Mouse (Mus musculus) brain, adult 10 weeks (tissue): Measurements from ENCODE around the gene Kcng1. TPM values are rescaled to one million over a fixed set of nuclear protein-coding genes. Genes with fewer than 3 reads are reported as not detected.

Experiments
- polyA plus RNA-seq: library from polyadenylated mRNA; stranded (reverse); fragments of 350-450 nt; fragmentation: Illumina TruSeq; extraction: RNeasy Lipid Tissue Mini Kit (QIAGEN cat#74804); gene quantifications from one replicate; pipeline ENCODE4 v1.2.3, GENCODE M21; 2015; ENCODE audit warnings: low read depth, low replicate concordance

Gene Kcng1
- polyA plus RNA-seq, result 14.9 TPM

GRCm38 (mm10) chr2:168281582-168281981, at the start of gene Kcng1:
Gene Kcng1 (minus strand): TSS chr2:168281736.

GRCm38 (mm10) chr2:168230026-168230728, 51.4 kb downstream of the Kcng1 start, which contains the start of the genes Gm20716, Dpm1 and Mocs3:
Gene Gm20716 (minus strand): TSS chr2:168230364.
Gene Dpm1 (minus strand): TSS chr2:168230591.
Gene Mocs3 (plus strand): TSS chr2:168230622.

Other genes with a start within 250 kb of the Kcng1 start
- 3.2 TPM for gene Pard6b, start 200.7 kb downstream of the Kcng1 start, polyA plus RNA-seq
- 10.4 TPM for gene Adnp, start 74.6 kb downstream of the Kcng1 start, polyA plus RNA-seq
- 63.4 TPM for gene Gm20716, start 51.4 kb downstream of the Kcng1 start, polyA plus RNA-seq
- 48.3 TPM for gene Dpm1, start 51.1 kb downstream of the Kcng1 start, polyA plus RNA-seq
- gene Mocs3, start 51.1 kb downstream of the Kcng1 start, polyA plus RNA-seq, result 8.2 TPM